Mouse (Mus musculus) left cerebral cortex, postnatal 4 days (tissue): ENCODE data around the gene Pde4d. TPM values are rescaled to one million over a fixed set of nuclear protein-coding genes. Genes with fewer than 3 reads are reported as not detected.
A peak's percentile ranks its signal among the peaks of the same experiment; 100 is the strongest.
"Not testable (repeated sequence)": the region's sequence is repeated elsewhere in the genome, so short reads cannot be mapped to it uniquely, and the experiment has no call there.

Source experiments
- DNase-seq: peaks from one replicate; pipeline ENCODE4 v3.0.0-alpha.2; 2022
- intact Hi-C: fragments of 180-260 bp; cut with DNase I; formaldehyde crosslinking; loops from one replicate; pipeline ENCODE4 v1.15.1; 2025
- total RNA-seq, 2 experiments: library from RNA; stranded (reverse); gene quantifications; 2 replicates each; pipeline ENCODE4 v1.2.3; 2021

Gene Pde4d
- total RNA-seq, 2 experiments from 2014 or later: 107 to 117 TPM

DNA sequence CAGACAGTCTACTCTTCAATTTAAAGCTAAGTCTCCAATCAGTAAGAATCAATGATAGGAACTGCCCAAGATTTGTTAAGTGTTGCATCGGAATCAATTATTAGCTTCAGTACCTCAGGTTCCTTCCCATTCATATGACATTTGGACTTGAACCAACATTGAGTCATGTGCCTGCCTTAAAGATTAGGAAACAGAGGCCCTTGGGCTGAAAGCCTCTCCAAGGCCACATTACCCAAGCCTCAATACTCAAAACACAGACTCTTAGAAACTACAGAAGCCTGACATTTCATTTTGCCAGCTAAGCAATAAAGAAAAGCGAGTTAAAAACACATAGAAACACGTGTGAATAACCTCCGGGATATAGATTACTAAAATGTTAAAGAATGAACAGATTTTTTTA, 233.3 kb downstream of the Pde4d start:
- intact Hi-C loops: no loop called here
- DNase-seq: no peak

DNA sequence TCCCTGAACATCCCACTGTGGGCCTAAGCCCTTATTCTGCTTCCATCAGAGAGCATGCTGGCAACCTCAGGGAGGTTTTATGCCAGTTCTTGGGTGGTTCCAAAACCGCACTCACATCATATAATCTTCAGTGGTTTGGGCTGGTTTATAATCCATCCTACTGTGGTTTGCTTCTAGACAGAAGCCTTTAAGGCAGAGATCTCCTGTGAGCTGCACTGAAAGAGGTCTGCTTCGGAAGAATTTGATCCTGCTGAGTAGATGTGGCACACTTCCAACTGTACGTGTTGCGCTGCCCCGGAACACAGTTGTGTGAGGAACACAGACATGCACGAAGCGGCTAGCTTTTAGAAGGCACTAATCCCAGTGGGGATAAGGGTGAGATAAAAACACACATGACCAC, 236.1 kb downstream of the Pde4d start:
- intact Hi-C loops: no loop called here

DNA sequence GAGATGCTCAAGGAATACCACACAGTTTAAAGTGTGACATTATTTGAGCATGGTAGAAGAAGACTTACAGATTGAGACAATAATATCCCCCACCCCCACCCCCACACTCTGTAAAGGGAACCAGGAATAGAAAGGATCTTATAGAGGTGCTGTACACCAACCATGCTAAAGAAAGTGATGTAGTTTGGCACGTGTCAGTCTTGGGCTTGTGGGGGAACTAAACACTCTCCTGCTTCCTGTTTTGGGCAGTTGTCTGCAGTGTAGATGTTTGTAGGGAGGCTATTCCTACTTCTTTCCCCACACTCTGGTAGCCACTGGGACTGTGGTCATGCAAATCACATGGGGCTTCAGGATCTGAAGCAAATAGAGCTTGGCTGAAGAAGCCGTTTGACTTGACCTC, 236.5 kb downstream of the Pde4d start:
- no peak for DNase-seq
- intact Hi-C loops: no loop called here

More for the DNA sequence above, 236.1 kb downstream of the Pde4d start:
- peak; percentile 3 for DNase-seq

DNA sequence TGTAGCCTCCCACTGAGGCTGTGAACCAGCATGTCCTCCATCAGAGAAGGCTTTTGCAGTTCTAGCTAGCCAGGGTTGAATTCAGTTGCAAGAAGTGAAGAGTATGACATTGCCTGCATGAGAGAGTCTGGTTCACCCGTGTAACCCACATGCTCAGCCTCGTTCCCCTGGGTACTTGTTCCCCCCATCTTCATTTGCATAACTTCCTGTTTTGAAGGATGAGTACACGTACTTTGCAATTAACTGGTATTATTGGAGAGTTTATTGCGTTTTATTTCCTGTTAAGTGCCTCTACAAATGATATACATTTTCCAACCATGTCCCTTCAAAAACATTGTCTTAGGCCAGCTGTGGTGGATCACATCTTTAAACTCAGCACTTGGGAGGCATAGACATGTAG, 237.1 kb downstream of the Pde4d start:
- intact Hi-C loops: no loop called here
- DNase-seq: no peak

DNA sequence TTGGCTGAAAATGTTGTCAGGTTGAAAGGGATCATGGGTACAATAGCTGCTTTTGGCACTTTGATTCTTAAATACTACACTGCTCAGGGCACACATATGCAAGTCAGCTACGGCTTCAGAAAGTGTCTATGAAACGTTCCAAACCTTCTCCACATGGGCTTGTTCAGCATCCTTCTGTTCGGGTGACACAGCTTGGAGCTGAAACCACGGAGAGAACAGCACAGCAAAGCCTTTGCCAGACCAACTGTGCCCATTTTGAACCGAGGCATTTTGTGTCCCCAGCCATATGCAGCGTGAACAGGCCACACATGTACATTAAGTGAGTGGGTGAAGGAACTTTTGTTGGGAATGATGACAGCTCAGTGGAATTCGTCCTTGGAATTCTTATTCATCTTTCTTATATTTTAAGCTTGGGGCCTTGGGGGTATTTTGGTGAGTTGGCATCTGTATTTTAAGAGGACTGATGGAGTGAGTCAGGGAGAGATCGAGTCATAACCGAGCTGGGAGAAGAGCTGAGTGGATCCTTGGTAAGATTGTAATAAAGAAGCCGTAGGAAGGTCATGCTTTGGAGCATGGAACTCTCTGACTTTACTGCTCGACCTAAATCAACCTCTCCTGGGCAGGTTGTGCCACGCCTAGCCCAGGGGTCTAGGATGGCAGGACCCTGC, 243.3 kb downstream of the Pde4d start:
- intact Hi-C loops: no loop called here
- no peak for DNase-seq

DNA sequence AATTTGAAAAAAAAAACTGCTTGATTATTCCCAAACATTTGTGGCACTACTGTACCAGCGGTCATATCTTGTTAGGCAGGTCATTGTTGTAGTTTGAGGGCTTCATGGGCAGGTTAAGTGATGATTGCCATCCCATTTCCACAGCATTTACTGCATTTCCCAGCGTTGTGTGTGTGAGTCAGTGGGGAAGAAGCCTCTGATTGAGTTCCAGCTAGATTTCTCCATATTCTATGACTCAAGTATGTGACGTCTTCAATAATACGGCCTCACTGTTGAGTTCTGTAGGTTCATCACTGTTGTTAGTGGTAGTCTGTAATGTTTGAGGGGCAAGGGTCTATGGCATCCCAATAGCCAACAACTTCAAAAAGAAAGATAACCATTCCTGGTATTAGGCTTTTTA, 255.7 kb downstream of the Pde4d start:
- DNase-seq: no peak
- intact Hi-C loops: no loop called here

DNA sequence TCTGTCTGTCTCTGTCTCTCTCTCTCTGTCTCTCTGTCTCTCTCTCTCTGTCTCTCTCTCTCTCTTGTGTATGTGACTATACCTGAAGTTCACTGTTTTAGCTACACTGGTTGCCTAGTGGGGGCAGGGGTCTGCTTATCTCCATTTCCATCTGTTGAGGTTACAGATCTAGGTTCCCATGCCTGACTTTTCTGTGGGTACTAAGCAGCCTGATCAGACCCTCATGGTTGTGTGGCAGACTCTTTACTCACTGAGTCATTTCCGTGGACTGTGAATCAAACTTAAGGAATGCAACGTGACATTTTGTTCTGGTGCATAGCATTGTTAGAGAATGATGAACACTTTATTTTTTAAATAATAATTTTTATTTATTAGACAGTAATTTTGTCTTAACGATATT, 264.3 kb downstream of the Pde4d start:
- intact Hi-C loops: no loop called here
- no peak for DNase-seq

DNA sequence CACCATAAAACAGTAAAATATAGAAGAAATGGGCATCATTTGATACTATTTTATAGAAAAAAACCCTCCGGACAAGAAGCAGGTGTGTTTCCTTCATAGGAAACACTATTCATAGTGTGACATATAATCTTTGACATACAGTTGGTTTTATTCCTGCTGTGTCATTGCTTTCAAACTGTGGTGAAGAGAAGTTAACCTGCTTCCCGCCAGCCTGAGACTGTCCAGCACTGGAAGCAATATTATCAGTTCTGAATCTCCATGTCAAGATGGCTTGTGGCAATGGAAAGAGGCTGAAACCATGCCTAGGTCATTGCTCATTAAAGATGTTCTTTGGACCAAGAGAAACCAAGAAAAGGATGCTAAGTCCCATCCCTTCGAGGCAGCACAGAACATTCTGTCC, 265.3 kb downstream of the Pde4d start:
- intact Hi-C loops: no loop called here
- DNase-seq: no peak

DNA sequence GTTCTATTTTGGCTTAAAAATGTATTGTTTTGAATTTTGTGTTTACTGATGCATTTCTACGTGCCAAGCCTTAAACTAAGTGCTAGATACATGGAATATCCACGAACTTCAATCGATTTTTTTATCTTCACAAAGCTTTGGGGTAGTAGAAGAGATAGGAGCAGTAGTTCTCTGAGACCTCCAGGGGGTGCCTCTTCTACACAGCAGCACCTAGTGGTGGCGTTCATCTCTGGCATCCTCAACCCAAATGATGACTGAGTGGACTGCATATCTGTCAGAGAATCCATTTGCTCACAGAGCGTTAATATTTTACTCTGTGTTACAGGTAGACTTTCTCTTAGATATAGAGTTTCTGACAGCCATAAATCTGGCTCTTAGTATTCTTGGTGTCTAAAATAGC, 272.5 kb downstream of the Pde4d start:
- DNase-seq: peak; percentile 50
- intact Hi-C loops: no loop called here

DNA sequence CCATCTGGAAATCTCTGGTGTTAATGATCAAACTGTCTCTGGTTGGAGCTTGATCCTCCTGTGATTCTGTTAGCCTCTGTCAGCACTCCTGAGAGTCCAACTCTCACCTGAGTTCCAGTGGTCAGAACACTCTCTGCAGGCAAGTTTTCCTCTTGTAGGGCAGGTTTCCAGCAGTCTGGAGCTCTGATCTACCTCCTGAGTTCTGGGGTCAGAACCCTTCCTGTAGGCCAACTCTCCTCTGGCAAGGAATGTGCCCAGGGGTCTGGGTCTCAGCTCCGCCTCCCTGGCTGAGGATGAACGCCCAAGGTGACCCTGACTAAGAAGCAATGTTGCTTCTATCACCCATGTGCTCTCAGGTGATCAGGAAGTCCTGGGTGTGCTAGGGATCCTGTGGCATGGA, 284.6 kb downstream of the Pde4d start:
- intact Hi-C loops: not testable (repeated sequence)

DNA sequence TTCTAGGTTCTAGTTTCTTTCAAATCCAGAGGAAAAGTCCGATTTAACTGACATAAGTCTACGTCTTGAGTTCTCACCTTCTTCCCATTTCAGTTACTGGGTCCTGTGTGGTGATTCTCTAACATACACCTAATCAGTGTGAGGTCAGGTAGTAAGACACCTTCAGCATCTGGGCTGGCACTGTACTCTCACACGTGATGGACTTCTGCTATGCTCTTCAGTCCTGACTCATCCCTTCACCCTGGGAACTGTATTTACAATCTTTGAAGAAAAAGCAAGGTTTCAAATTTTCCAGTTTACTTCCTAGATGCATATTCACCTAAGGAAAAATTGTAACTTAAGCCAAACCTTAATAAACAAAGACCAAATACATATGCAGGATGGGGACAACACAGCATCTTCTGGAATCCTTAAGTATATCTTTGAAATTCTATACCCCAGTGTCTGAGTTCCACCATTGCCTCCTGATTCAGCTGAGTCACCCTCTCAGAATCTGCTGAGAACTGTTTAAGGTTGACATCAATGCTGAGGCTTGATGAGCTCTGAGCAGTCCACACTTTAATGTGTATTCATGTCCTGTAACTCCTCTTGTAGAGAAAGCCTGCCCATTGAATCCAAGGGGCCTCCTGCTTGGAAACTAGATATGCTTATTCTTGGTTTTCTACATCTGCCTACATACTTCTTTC, 301.6 kb downstream of the Pde4d start:
- DNase-seq: no peak
- intact Hi-C loops: no loop called here

More for the DNA sequence above, 284.6 kb downstream of the Pde4d start:
- not testable (repeated sequence) for DNase-seq

DNA sequence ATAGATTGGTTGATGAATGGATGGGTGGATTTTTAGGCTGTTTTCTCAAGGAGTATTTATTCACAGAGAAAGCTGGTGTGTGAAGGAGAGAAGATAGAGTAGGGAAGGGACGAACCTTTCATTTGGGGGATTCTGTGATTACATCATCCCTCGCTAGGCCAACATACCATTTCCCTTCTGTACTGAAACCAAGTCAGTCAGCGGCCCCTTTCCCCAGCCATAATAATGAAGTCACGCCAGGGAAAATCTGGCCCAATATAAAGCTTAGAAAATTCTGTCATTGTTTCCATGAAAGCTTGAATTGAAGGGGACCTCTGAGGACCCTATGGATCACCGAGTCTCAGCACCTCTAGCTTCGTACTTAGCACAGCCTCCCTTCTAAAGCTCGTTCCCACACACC, 307.7 kb downstream of the Pde4d start:
- DNase-seq: no peak
- intact Hi-C loops: no loop called here

DNA sequence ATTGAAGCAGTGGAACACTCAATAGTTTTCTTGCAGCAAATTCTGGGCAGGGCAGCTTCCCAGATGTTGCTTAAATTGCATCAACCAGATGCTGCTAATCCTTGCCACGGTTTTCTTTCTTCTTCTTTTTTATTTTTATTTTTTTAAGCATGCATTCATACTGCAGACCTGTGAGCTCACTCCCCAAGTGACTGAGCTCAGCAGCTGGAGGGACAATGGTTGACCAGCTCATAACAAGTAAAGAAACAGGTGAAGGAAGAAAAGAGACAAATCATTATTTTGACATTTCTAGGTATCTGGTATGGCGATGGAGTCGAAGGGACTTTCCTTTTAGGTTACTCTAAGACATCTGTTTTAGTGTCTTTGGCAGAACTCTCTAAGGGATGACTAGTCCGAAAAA, 308.6 kb downstream of the Pde4d start:
- intact Hi-C loops: no loop called here
- no peak for DNase-seq

DNA sequence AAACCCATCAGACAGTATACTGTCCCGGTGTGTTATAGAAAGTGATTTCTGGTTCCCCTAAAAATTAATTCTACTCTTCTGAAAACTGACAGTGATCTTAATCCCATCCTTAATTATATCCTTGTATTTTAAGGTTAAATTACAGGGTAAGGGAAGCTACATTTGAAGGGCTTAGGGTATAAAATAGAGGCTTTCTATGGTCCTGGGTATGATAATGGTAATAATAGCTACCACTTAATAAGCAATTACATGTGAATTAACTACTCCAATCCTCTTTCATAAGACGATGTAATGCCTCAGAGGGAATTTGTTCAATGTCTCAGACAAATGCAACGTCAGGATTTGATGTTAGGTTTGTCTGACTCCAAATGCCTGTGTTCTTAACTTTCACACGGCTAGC, 309.4 kb downstream of the Pde4d start:
- intact Hi-C loops: no loop called here
- no peak for DNase-seq

DNA sequence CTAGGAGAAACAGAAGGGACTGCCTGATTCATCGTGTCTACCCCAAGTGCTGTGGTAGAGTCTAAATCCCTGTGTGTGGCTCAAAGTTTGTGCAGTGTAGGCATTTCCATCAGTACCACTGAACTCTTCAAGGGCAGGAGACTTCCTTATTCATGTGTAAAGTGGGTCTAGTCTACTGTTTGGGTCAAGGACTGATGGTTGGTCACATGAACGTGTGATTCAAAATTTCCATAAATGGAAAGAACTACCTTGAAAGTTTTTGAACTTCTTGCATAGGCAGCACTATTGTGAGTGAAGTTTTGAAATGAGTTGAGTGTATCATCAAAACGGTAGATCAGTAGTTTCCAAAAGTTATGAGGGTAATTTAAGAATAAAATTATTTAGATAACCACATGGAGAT, 313.5 kb downstream of the Pde4d start:
- DNase-seq: no peak
- intact Hi-C loops: no loop called here

DNA sequence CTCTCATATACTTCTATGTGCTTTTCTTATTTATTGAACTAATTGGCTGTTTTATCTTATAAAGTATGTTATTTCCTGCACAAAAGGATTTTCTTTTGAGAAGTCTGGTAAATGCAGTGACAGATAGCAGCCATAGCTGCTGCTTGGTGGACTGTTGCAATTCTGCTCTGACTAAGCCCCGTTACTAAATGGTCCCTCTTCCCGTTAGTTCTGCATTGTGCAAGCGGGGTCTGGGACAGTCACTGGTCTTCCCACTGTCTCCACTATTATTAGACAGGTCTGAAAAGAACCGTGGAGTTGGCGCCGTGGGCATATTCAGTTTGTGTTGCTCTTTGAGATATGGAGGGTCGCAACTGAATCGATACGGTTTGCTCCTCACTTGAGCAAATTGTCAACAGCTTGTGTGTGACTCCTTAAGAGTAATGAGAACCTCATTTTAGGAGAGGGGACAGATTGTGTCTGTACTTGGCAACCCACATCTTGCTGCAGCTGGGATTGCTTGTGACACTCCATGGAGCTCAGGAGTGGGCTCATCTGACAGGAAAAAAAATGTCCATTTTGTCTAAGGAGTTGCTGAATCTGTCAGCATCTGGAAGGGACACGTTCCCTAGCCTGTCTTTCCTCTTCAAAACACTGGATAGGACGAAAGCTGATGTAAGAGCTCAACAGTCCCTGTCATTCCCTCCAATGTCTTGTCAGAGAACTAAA, 316.4 kb downstream of the Pde4d start:
- no peak for DNase-seq
- intact Hi-C loops: no loop called here

DNA sequence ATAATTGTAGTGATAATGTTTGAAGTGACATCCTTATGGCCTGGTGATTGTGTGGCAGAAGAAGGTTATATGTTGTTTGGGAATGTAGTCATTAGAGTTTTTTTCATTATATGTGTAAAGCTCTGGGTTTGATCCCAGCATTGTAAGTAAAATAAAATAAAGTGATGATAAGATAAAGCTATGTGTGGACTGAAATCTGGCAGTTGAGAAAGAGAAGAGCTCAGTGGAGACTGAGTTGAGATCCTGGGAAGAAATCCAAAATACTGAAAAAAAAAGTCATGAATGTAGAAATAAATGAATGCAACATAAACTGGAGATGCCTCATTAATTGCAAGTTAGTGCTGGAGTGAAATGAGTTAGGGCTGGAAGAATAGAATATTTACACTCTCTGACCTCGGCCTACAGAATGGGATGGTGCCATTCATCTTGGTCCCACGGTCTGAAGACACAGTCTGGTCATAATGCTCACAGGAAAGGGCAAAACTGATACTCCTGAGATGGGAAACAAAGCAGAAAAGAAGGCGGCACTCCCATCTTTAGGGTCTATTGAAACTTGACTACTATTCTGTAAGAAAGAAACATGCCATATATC, 319.8 kb downstream of the Pde4d start:
- DNase-seq: no peak
- intact Hi-C loops: no loop called here

DNA sequence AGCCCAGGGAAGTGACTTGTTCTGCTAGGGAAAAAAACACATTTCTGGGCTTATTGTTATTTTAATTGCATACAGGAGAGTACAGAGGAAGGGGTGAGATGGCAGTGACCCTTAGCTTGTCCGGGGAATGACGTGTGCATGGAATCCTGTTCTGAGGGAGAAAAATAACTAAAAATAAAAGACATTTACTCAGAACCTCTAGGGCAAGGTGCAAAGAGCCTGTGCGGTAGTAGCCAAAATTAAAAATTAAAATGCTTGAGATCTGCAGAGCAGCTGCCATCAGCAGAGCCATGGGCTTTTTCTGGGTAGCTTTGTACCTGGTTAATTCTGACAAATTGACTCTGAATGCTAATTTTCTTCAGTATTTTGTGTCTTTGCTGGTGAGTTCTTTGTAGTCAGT, 322.6 kb downstream of the Pde4d start:
- DNase-seq: no peak
- intact Hi-C loops: no loop called here

DNA sequence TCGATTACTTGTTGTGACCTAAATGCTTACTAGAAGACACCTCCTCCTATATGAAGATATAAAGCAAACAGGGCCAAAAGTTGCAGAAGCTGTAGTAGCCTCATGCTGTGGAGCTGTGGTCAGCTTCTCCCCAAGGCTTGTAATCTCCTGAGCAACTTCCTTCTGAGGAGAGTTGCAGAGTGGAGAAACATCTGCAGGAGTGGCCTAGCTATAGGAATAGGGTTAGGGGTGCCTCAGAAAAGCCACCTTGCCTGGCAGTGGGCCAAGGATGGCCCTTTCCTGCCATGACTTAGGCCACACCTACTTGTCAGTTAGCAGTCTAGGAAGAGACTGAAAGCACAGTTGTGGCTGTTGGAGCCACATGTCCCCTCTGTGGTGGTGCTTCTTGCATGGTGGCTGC, 325.2 kb downstream of the Pde4d start:
- intact Hi-C loops: no loop called here
- no peak for DNase-seq

DNA sequence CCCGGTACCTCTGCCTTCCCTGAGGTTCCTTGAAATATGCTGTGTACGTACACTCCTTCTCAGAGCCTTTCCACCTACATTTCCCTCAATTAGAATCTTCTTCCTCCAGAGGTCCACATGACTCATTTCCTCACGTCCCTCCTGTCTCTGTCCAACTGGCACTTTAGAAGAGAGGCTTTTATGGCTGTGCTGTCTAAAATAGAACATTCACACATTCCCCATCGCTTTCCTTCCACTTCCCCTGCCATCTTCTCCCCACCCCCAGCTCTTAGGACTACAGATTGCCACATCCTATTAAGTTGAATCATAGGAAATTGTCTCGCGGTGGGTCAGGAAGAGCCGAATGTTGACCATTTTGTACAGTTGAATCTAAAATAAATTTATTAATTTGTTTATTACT, 326.1 kb downstream of the Pde4d start:
- intact Hi-C loops: no loop called here
- DNase-seq: no peak

DNA sequence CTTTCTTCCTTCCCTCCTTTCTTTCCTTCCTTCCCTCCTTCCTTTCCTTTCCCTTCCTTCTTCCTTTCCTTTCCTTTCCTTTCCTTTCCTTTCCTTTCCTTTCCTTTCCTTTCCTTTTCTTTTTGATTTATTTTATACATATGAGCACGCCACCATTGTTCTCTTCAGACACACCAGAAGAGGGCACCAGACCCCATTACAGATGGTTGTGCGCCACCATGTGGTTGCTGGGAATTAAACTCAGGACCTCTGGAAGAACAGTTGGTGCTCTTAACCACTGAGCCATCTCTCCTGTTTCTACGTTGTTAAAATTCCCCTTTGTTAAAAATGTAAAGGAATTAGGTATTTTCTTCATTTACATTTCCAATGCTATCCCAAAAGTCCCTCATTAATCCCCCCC, 347.9 kb downstream of the Pde4d start:
- intact Hi-C loops, DNase-seq: not testable (repeated sequence)

DNA sequence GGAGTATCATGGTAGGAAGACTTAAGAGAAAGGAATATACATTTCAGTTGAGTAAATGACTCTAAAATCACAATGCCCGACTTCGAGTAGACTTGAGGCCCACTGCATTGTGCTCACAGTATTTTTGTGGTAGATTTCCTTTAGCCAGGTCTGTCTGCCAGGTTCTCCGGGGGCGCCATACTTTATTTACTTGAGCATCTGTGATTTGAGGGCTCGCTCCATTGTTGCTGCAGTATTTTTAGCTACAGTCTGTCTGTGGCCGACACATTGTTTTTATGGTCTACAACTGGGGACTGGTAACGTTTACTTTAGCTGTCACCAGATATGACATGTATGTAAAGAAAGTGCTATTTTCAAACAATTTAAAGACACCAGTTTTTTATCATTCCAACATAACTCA, 359.4 kb downstream of the Pde4d start:
- intact Hi-C loops: no loop called here
- DNase-seq: no peak
